Mouse (Mus musculus) stomach, postnatal 0 days (tissue): ENCODE data around the gene Spn.

ENCODE experiments used
- CTCF ChIP-seq: IDR thresholded peaks from 2 replicates; pipeline ENCODE4 v1.5.1; 2016; ENCODE audit warnings: antibody characterized with exemption, low read depth, mild to moderate bottlenecking, moderate library complexity
- EP300 ChIP-seq: optimal IDR thresholded peaks from 2 replicates; pipeline ENCODE3; 2016; ENCODE audit warnings: antibody characterized with exemption

- peak; percentile 41 for TF ChIP-seq CTCF
- no peak for TF ChIP-seq EP300
Observed at GRCm38 (mm10) chr7:127101451-127102016, 36.1 kb downstream of the Spn start.
